Mouse (Mus musculus): ENCODE measurements around the gene Aldh1l2. TPM values are rescaled to one million over a fixed set of nuclear protein-coding genes. Genes with fewer than 3 reads are reported as not detected.

Aldh1l2 gene
- total and polyA plus RNA-seq, 2 experiments from 2014 or later: 10.8 to 21.5 TPM

GRCm38 (mm10) chr10:83543439-83544102 lies 9.6 kb upstream of the Aldh1l2 start, which contains the start of gene Washc4:
TSS of gene Washc4 (plus strand) at chr10:83543752.
- DNase-seq (ENCODE audit: low spot score): peak; percentile 96
- H3K4me3 ChIP-seq (ENCODE audit: low read depth, low read length): peak within 1 kb of the TSS; percentile 77
- ATAC-seq (ENCODE audit: low FRiP score): peak; percentile 99
- H3K4me1 ChIP-seq (ENCODE audit: insufficient read depth, low read length): peaks cover 7% of the 10 kb centered on the region; the same call in 1 of the 2 replicates
- H3K27me3 ChIP-seq (ENCODE audit: insufficient read depth, low read length): no peaks in the 10 kb centered on the region
- H3K9me3 ChIP-seq (ENCODE audit: low read length): no peaks in the 10 kb centered on the region
- TF ChIP-seq CTCF (IDR thresholded peaks at IDR 0.05): no peak
- H3K27ac ChIP-seq (ENCODE audit: low read depth, low read length): peak within 1 kb of the TSS; percentile 91
- no peaks in the 10 kb centered on the region for H3K36me3 ChIP-seq (ENCODE audit: insufficient read depth, low read length)
- H3K4me2 ChIP-seq (ENCODE audit: low read depth, low read length, poor library complexity, severe bottlenecking): peak within 1 kb of the TSS; percentile 44
- peak within 1 kb of the TSS; percentile 81 for H3K9ac ChIP-seq (replicated peaks; ENCODE audit: low read length, poor library complexity, severe bottlenecking)
- 2% methylated on average over 47 of the region's 49 CpGs for WGBS

GRCm38 (mm10) chr10:83542241-83542640 lies 8.3 kb upstream of the Aldh1l2 start:
- Histone ChIP-seq H3K9me3 (ENCODE audit: low read length) (no peaks in the 10 kb centered on the region), H3K36me3 (ENCODE audit: insufficient read depth, low read length) (no peaks in the 10 kb centered on the region), H3K4me3 (ENCODE audit: low read depth, low read length) (no peak overlapping the region), H3K9ac (replicated peaks; ENCODE audit: low read length, poor library complexity, severe bottlenecking) (no peak overlapping the region), H3K27me3 (ENCODE audit: insufficient read depth, low read length) (no peaks in the 10 kb centered on the region), H3K27ac (ENCODE audit: low read depth, low read length) (no peak overlapping the region), H3K4me1 (ENCODE audit: insufficient read depth, low read length) (peaks cover 7% of the 10 kb centered on the region; the same call in 1 of the 2 replicates), H3K4me2 (ENCODE audit: low read depth, low read length, poor library complexity, severe bottlenecking) (no peak overlapping the region)
- TF ChIP-seq CTCF (IDR thresholded peaks at IDR 0.05): no peak
- ATAC-seq (ENCODE audit: low FRiP score) (no peak), DNase-seq (ENCODE audit: low spot score) (no peak)
- 84% methylated on average over 7 of the region's 7 CpGs for WGBS

DNA sequence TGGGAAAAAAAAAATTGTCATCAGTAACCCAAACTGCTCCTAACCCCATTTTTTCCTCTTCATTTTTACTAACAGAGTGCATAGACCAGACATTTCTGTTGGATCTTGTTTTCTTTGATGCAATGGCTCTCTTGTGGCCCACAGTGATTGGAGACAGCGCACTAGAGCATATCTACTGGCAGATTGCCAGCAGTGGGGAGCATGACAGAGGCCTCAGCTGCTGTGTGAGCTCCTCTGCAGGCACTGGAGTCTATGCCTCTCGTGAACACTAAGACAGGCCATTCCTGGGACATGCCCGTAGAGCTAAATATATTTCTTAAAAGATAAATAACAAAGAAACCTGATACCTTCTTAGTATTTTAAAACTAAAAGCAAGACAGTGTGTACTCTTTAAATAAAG lies 6.2 kb upstream of the Aldh1l2 start:
- ATAC-seq (ENCODE audit: low FRiP score) (no peak), DNase-seq (ENCODE audit: low spot score) (peak; percentile 63)
- 53% methylated on average over 3 of the region's 3 CpGs for WGBS
- Histone ChIP-seq H3K36me3 (ENCODE audit: insufficient read depth, low read length) (no peaks in the 10 kb centered on the region), H3K27ac (ENCODE audit: low read depth, low read length) (no peak overlapping the region), H3K9ac (replicated peaks; ENCODE audit: low read length, poor library complexity, severe bottlenecking) (no peak overlapping the region), H3K9me3 (ENCODE audit: low read length) (no peaks in the 10 kb centered on the region), H3K27me3 (ENCODE audit: insufficient read depth, low read length) (no peaks in the 10 kb centered on the region), H3K4me2 (ENCODE audit: low read depth, low read length, poor library complexity, severe bottlenecking) (no peak overlapping the region), H3K4me3 (ENCODE audit: low read depth, low read length) (no peak overlapping the region), H3K4me1 (ENCODE audit: insufficient read depth, low read length) (peaks cover 4% of the 10 kb centered on the region; the same call in 1 of the 2 replicates)
- no peak for TF ChIP-seq CTCF (IDR thresholded peaks at IDR 0.05)

- Histone ChIP-seq H3K36me3 (ENCODE audit: insufficient read depth, low read length) (no peaks in the 10 kb centered on the region), H3K27me3 (ENCODE audit: insufficient read depth, low read length) (no peaks in the 10 kb centered on the region), H3K4me1 (ENCODE audit: insufficient read depth, low read length) (no peaks in the 10 kb centered on the region; the same call in 1 of the 2 replicates), H3K4me2 (ENCODE audit: low read depth, low read length, poor library complexity, severe bottlenecking) (no peak overlapping the region), H3K9ac (replicated peaks; ENCODE audit: low read length, poor library complexity, severe bottlenecking) (no peak overlapping the region), H3K9me3 (ENCODE audit: low read length) (no peaks in the 10 kb centered on the region), H3K4me3 (ENCODE audit: low read depth, low read length) (no peak overlapping the region), H3K27ac (ENCODE audit: low read depth, low read length) (no peak overlapping the region)
- ATAC-seq (ENCODE audit: low FRiP score) (no peak), DNase-seq (ENCODE audit: low spot score) (no peak)
- 73% methylated on average over 6 of the region's 6 CpGs for WGBS
- TF ChIP-seq CTCF (IDR thresholded peaks at IDR 0.05): 0 out of 2 replicates have a peak, but pooled peaks have one; percentile 6
Measured at GRCm38 (mm10) chr10:83539311-83539980, 5.5 kb upstream of the Aldh1l2 start.

- Histone ChIP-seq H3K4me2 (ENCODE audit: low read depth, low read length, poor library complexity, severe bottlenecking) (no peak overlapping the region), H3K4me3 (ENCODE audit: low read depth, low read length) (no peak overlapping the region), H3K36me3 (ENCODE audit: insufficient read depth, low read length) (no peaks in the 10 kb centered on the region), H3K9me3 (ENCODE audit: low read length) (no peaks in the 10 kb centered on the region), H3K27me3 (ENCODE audit: insufficient read depth, low read length) (no peaks in the 10 kb centered on the region), H3K4me1 (ENCODE audit: insufficient read depth, low read length) (no peaks in the 10 kb centered on the region), H3K27ac (ENCODE audit: low read depth, low read length) (no peak overlapping the region), H3K9ac (replicated peaks; ENCODE audit: low read length, poor library complexity, severe bottlenecking) (no peak overlapping the region)
- peak; percentile 17; the same call in 1 of the 2 replicates for TF ChIP-seq CTCF (IDR thresholded peaks at IDR 0.05)
- no peak for DNase-seq (ENCODE audit: low spot score)
- WGBS: 10% methylated on average over 1 of the region's 1 CpGs
- ATAC-seq (ENCODE audit: low FRiP score): no peak
Measured at GRCm38 (mm10) chr10:83536436-83536835, 2.5 kb upstream of the Aldh1l2 start.
